Mouse (Mus musculus) embryonic facial prominence, embryonic 15.5 days (tissue): ENCODE data around the gene 1700029J07Rik. TPM values are rescaled to one million over a fixed set of nuclear protein-coding genes. Genes with fewer than 3 reads are reported as not detected.

ENCODE experiments used
- ATAC-seq: fragments of 200-750 bp; cut with Nextera tagmentation; 2 replicates; pipeline ENCODE4 v1.8.0; 2017; ENCODE audit warnings: low read depth, moderate TSS enrichment; ENCODE audit not compliant: insufficient number of reproducible peaks, low FRiP score, low TSS enrichment
- H3K27ac ChIP-seq: fragments of 300-500 bp; sonication (generic); replicated peaks from 2 replicates; pipeline ENCODE4 v1.5.1; 2015; ENCODE audit warnings: mild to moderate bottlenecking, inconsistent platforms
- H3K27me3 ChIP-seq: fragments of 300-500 bp; sonication (generic); 2 replicates; pipeline ENCODE4 v1.6.1; 2015; ENCODE audit warnings: inconsistent platforms
- H3K36me3 ChIP-seq: fragments of 300-500 bp; sonication (generic); 2 replicates; pipeline ENCODE4 v1.6.1; 2015; ENCODE audit warnings: mild to moderate bottlenecking, inconsistent platforms
- H3K4me1 ChIP-seq: fragments of 300-500 bp; sonication (generic); 2 replicates; pipeline ENCODE4 v1.6.1; 2015; ENCODE audit warnings: inconsistent platforms
- H3K4me2 ChIP-seq: fragments of 300-500 bp; sonication (generic); replicated peaks from 2 replicates; pipeline ENCODE4 v1.6.1; 2015; ENCODE audit warnings: mild to moderate bottlenecking, inconsistent platforms
- H3K4me3 ChIP-seq: fragments of 300-500 bp; sonication (generic); replicated peaks from 2 replicates; pipeline ENCODE4 v1.5.1; 2015; ENCODE audit warnings: mild to moderate bottlenecking, inconsistent platforms
- H3K9ac ChIP-seq: fragments of 300-500 bp; sonication (generic); 2 replicates; pipeline ENCODE4 v1.6.1; 2015; ENCODE audit warnings: inconsistent platforms
- H3K9me3 ChIP-seq: fragments of 300-500 bp; sonication (generic); replicated peaks from 2 replicates; pipeline ENCODE4 v1.6.1; 2016; ENCODE audit warnings: inconsistent platforms
- whole genome bisulfite sequencing: fragments of 180-500 bp; shearing (Covaris S2); methylation state at CpG from one replicate; pipeline ENCODE4 v1.1.7; 2015; 5-methylcytosine and 5-hydroxymethylcytosine counted together
- polyA plus RNA-seq: library from polyadenylated mRNA; unstranded; fragments of >200 nt; fragmentation: Nextera tagmentation; extraction: Ambion mirVana; gene quantifications from 2 replicates; pipeline ENCODE4 v1.2.1, GENCODE M21; 2015

Gene 1700029J07Rik
- polyA plus RNA-seq, 1 experiment from 2014 or later = 11.0 TPM

DNA sequence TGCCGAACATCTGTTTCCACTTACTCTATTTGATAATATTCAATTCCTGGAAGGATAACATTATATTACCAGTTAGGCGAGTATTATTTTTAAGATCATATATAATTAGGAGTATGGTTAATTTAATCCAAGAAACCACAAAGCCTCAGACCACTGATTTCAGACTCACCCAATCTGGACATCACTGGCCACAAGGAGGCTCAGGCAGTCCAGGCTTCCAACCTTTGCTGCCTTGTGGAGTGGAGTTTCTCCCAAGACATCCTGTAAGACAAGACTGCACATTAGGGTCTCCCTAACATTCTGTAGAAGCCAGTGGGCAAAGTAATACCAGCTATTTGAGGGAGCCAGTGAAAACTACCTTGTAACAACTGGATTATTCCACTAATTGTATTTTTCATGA is 23.2 kb upstream of the 1700029J07Rik start:
- ATAC-seq = no peak
- no peaks in the 10 kb centered on the region for H3K27me3 ChIP-seq
- 60% methylated on average over 2 of the region's 2 CpGs for WGBS
- no peak overlapping the region; the same call in 1 of the 2 replicates for H3K4me3 ChIP-seq
- no peak overlapping the region for H3K27ac ChIP-seq
- no peaks in the 10 kb centered on the region for H3K9me3 ChIP-seq
- no peak overlapping the region for H3K9ac ChIP-seq
- H3K4me1 ChIP-seq = peaks cover 4% of the 10 kb centered on the region; the same call in 1 of the 2 replicates
- H3K4me2 ChIP-seq = no peak overlapping the region
- peaks cover 29% of the 10 kb centered on the region for H3K36me3 ChIP-seq

- Histone ChIP-seq H3K9me3 (no peaks in the 10 kb centered on the region), H3K36me3 (peaks cover 31% of the 10 kb centered on the region), H3K4me1 (peaks cover 4% of the 10 kb centered on the region; the same call in 1 of the 2 replicates), H3K4me3 (no peak overlapping the region), H3K27me3 (no peaks in the 10 kb centered on the region), H3K27ac (no peak overlapping the region), H3K9ac (no peak overlapping the region), H3K4me2 (no peak overlapping the region)
- WGBS = 80% methylated on average over 3 of the region's 3 CpGs
- ATAC-seq = no peak
These were observed 20.5 kb upstream of the 1700029J07Rik start for GRCm38 (mm10) chr8:45995576-45995975.

GRCm38 (mm10) chr8:45994111-45994510 is 19.1 kb upstream of the 1700029J07Rik start:
- WGBS = 98% methylated on average over 2 of the region's 2 CpGs
- H3K9me3 ChIP-seq = no peaks in the 10 kb centered on the region

GRCm38 (mm10) chr8:45990631-45991310 is 15.7 kb upstream of the 1700029J07Rik start:
- H3K4me3 ChIP-seq = no peak overlapping the region
- H3K36me3 ChIP-seq = peaks cover 29% of the 10 kb centered on the region
- 86% methylated on average over 4 of the region's 4 CpGs for WGBS
- H3K27ac ChIP-seq = no peak overlapping the region
- H3K9me3 ChIP-seq = no peaks in the 10 kb centered on the region
- H3K27me3 ChIP-seq = no peaks in the 10 kb centered on the region
- H3K9ac ChIP-seq = no peak overlapping the region
- no peaks in the 10 kb centered on the region for H3K4me1 ChIP-seq
- no peak for ATAC-seq
- no peak overlapping the region for H3K4me2 ChIP-seq

More at GRCm38 (mm10) chr8:45994111-45994510, 19.1 kb upstream of the 1700029J07Rik start:
- Histone ChIP-seq H3K4me3 (no peak overlapping the region), H3K27me3 (no peaks in the 10 kb centered on the region), H3K9ac (no peak overlapping the region), H3K27ac (no peak overlapping the region), H3K4me2 (no peak overlapping the region), H3K4me1 (peaks cover 2% of the 10 kb centered on the region; the same call in 1 of the 2 replicates), H3K36me3 (peaks cover 36% of the 10 kb centered on the region)
- no peak for ATAC-seq

DNA sequence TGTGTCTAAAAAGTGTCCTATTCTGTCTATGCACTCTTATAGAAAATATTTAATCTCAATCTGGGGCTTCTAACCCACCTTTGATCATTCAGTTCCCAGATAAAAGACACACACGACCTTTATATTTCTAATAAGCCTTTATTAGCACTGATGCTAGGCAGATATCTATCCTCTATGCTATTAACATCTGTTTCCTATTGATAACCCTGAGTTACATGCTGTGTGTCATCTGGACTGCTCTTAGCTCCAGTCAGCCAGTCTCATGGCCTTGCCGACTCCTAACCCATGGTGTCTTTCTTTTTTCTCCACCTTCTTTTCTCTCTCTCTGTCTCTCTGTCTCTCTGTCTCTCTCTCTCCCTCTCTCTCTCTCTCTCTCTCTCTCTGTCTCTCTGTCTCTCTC is 13.1 kb upstream of the 1700029J07Rik start:
- Histone ChIP-seq H3K4me1 (no peaks in the 10 kb centered on the region), H3K4me3 (no peak overlapping the region), H3K27me3 (no peaks in the 10 kb centered on the region), H3K27ac (no peak overlapping the region), H3K36me3 (peaks cover 25% of the 10 kb centered on the region), H3K9ac (no peak overlapping the region), H3K4me2 (no peak overlapping the region), H3K9me3 (no peaks in the 10 kb centered on the region)
- WGBS = 43% methylated on average over 2 of the region's 2 CpGs
- ATAC-seq = no peak

DNA sequence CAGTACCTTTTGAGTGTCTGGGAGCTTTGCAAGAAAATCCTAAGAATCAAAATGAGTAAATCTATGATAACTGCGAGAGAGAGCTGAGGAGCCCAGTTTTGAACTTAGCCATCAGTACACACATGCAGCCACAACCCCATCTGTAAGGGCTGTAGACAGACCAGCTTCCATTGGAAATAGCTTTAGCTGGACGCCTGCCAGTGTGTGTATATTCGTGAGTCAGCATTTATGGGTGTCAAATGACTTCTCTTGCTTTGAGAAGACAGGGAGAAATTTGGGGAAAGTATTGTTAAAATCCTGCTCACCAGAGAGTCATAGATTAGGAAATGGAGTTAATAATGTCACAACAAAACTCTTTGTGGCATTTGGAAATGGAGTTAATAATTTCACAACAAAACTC is 11.6 kb upstream of the 1700029J07Rik start:
- no peak overlapping the region for H3K4me3 ChIP-seq
- H3K27me3 ChIP-seq = no peaks in the 10 kb centered on the region
- no peak overlapping the region for H3K9ac ChIP-seq
- H3K27ac ChIP-seq = no peak overlapping the region
- H3K4me1 ChIP-seq = no peaks in the 10 kb centered on the region
- peaks cover 39% of the 10 kb centered on the region for H3K36me3 ChIP-seq
- H3K4me2 ChIP-seq = no peak overlapping the region
- H3K9me3 ChIP-seq = no peaks in the 10 kb centered on the region
- WGBS = 69% methylated on average over 3 of the region's 3 CpGs
- ATAC-seq = no peak

DNA sequence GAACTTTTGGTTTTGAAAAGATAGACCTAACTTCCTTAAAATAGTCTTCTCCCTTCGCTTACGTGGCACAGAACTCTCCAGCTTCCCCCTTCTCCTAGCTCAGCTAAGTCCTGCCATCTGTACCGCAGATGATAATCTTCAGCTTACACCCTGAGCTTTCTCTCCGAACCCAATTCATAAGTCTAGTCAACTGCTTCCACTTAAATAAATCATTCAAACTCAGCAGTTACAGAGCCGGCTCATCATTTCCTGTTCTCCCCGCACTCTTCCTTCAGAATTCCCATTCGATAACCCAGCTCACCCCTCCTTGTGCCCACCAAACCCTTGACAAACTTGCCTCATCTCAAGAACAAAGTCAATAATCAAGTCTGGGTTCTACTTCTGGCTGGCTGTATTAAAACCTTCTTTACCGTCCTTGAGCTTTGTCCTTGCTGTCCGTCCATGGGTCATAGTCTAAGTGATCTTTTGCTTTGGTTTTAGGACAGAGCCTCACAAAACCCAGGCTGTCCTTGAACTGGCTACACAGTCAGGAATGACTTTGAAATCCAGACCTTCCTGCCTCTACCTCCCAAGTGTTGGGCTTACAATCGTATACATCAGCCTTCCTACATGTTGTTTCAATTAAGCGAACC is 901 bp upstream of the 1700029J07Rik start:
- WGBS = 43% methylated on average over 11 of the region's 11 CpGs
- peak overlapping the region; percentile 69 for H3K4me3 ChIP-seq
- H3K36me3 ChIP-seq = peaks cover 26% of the 10 kb centered on the region
- H3K9me3 ChIP-seq = no peaks in the 10 kb centered on the region
- ATAC-seq = no peak
- H3K27ac ChIP-seq = peak overlapping the region; percentile 94
- peak overlapping the region; percentile 48 for H3K9ac ChIP-seq
- no peaks in the 10 kb centered on the region for H3K27me3 ChIP-seq
- H3K4me2 ChIP-seq = peak overlapping the region; percentile 65
- peaks cover 12% of the 10 kb centered on the region for H3K4me1 ChIP-seq

DNA sequence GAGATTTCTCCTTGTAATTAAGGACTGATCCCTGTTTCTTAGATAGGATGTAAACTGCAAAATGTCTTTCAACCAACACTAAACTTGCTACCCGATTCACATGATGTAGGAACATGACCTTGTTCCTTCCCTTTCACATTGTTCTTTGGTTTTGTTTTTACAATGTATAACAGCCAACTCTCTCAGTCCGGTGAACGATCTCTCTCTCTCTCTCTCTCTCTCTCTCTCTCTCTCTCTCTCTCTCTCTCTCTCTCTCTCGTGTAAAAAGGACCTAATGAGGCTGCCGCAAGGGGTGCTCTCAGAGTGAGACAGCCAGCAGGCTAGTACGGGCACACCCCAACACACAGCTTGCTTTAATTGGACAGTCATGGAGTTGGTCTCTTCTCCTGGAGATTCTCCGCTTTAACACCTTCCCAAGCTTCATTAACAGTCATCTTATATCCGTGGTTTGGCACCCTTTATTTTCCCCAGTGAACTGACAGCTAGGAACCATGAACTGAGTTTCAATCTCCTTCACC is 1.0 kb downstream of the 1700029J07Rik start:
- no peak for ATAC-seq
- Histone ChIP-seq H3K36me3 (peaks cover 17% of the 10 kb centered on the region), H3K27ac (peak overlapping the region; percentile 94), H3K9ac (no peak overlapping the region), H3K4me2 (peak overlapping the region; percentile 65), H3K4me3 (peak overlapping the region; percentile 69; the same call in 1 of the 2 replicates), H3K4me1 (peaks cover 12% of the 10 kb centered on the region), H3K9me3 (no peaks in the 10 kb centered on the region), H3K27me3 (no peaks in the 10 kb centered on the region)
- 63% methylated on average over 8 of the region's 8 CpGs for WGBS

DNA sequence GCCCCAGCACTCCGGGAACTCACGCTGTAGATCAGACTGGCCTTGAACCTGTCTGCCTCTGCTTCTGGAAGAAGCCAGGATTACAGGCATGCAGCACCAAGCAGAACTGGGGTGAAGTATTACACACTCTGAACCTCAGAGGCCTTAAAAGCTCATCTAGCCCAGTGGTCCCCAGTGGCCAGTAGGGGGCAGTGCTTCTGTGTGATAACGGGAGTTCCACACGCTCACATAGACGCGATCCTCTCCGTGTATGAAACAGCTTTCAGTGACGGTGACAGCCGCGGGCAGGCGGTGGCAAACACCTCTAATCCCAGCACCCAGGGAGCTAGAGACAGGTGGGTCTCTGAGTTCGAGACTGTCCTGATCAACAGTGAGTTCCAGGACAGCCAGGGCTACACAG is 4.2 kb downstream of the 1700029J07Rik start:
- H3K9ac ChIP-seq = no peak overlapping the region
- no peak overlapping the region for H3K4me2 ChIP-seq
- peaks cover 4% of the 10 kb centered on the region; the same call in 1 of the 2 replicates for H3K36me3 ChIP-seq
- no peak for ATAC-seq
- 95% methylated on average over 12 of the region's 12 CpGs for whole genome bisulfite sequencing
- no peaks in the 10 kb centered on the region for H3K9me3 ChIP-seq
- H3K4me3 ChIP-seq = no peak overlapping the region
- H3K27me3 ChIP-seq = no peaks in the 10 kb centered on the region
- peaks cover 6% of the 10 kb centered on the region; the same call in 1 of the 2 replicates for H3K4me1 ChIP-seq
- H3K27ac ChIP-seq = no peak overlapping the region

DNA sequence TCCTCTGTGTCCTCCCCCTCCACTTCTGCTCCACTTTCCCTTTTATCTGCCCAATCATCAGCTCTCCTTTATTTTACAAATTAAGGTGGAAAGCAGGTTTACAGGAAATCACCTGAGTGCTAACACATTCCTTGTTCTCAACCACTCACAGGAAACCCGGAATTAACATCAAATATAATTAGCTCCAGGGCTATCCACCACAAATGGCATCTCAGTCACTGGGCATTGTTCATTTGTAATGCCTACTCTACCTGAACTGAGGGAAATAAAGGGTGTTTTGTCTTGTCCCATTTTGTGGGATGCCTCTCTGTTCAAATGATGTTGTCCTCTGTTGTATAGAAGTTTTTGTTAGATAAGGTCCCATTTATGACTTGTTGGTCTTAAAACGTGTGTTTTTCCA is 24.4 kb downstream of the 1700029J07Rik start:
- WGBS = 46% methylated on average over 2 of the region's 2 CpGs
- no peak overlapping the region for H3K4me3 ChIP-seq
- H3K36me3 ChIP-seq = no peaks in the 10 kb centered on the region
- no peak overlapping the region for H3K4me2 ChIP-seq
- H3K4me1 ChIP-seq = no peaks in the 10 kb centered on the region
- no peaks in the 10 kb centered on the region for H3K27me3 ChIP-seq
- H3K9me3 ChIP-seq = no peaks in the 10 kb centered on the region
- no peak overlapping the region for H3K9ac ChIP-seq
- no peak for ATAC-seq
- no peak overlapping the region for H3K27ac ChIP-seq

DNA sequence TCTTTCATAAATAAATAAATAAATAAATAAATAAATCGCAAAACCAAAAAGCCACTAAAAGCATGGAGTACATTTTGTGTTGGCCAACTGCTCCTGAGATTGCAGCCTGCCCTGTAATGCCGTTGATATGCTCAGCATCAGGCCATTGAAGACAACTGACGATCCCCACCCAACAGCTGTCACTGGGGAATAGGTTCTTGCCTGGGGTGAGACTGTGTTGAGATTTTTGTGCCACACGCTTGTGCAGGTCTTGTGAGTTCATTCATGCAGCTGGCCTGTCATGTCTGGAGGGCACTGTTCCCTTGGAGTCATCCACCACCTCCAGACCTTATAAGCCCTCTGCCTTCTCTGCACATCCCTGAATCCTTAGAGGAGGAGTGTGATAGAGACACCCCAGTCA is 28.8 kb downstream of the 1700029J07Rik start:
- WGBS = 76% methylated on average over 4 of the region's 4 CpGs
- no peaks in the 10 kb centered on the region for H3K9me3 ChIP-seq
- H3K4me3 ChIP-seq = no peak overlapping the region
- H3K9ac ChIP-seq = no peak overlapping the region
- no peaks in the 10 kb centered on the region for H3K27me3 ChIP-seq
- H3K36me3 ChIP-seq = no peaks in the 10 kb centered on the region
- 0 out of 2 replicates have a peak, but pooled peaks have one; percentile 4 for ATAC-seq
- no peak overlapping the region for H3K27ac ChIP-seq
- no peaks in the 10 kb centered on the region for H3K4me1 ChIP-seq
- H3K4me2 ChIP-seq = no peak overlapping the region
